Mouse (Mus musculus) testis, adult 2 months (tissue): ENCODE results near the gene Bahcc1. TPM values are rescaled to one million over a fixed set of nuclear protein-coding genes. Genes with fewer than 3 reads are reported as not detected.

Source experiments
- H3K27ac ChIP-seq: fragments of 200-500 bp; 2 replicates; pipeline ENCODE4 v1.5.1; 2012; ENCODE audit warnings: low read depth, low read length; ENCODE audit not compliant: control insufficient read depth, insufficient read depth
- H3K27me3 ChIP-seq: fragments of 200-500 bp; 2 replicates; pipeline ENCODE4 v1.6.1; 2012; ENCODE audit warnings: mild to moderate bottlenecking, low read length, moderate library complexity; ENCODE audit not compliant: control insufficient read depth, insufficient read depth
- H3K36me3 ChIP-seq: fragments of 200-500 bp; 2 replicates; pipeline ENCODE4 v1.6.1; 2012; ENCODE audit warnings: mild to moderate bottlenecking, low read length; ENCODE audit not compliant: control insufficient read depth, insufficient read depth
- H3K4me1 ChIP-seq: fragments of 200-500 bp; 2 replicates; pipeline ENCODE4 v1.6.1; 2012; ENCODE audit warnings: low read length; ENCODE audit not compliant: control insufficient read depth, insufficient read depth
- H3K4me3 ChIP-seq: fragments of 200-500 bp; 2 replicates; pipeline ENCODE4 v1.5.1; 2012; ENCODE audit warnings: low read depth, mild to moderate bottlenecking, low read length, moderate library complexity, mixed read lengths; ENCODE audit not compliant: control insufficient read depth
- CTCF ChIP-seq: fragments of 200-500 bp; IDR thresholded peaks from 2 replicates; pipeline ENCODE4 v1.5.1; 2012; ENCODE audit warnings: low read depth, mild to moderate bottlenecking, inconsistent platforms, low read length, moderate library complexity; ENCODE audit not compliant: control insufficient read depth, insufficient read depth, insufficient replicate concordance
- POLR2A ChIP-seq: fragments of 200-500 bp; IDR thresholded peaks from 2 replicates; pipeline ENCODE4 v1.6.1; 2012; ENCODE audit warnings: low read depth, mild to moderate bottlenecking, inconsistent platforms, low read length, moderate library complexity; ENCODE audit not compliant: control insufficient read depth
- polyA plus RNA-seq: library from polyadenylated mRNA; depleted of rRNA; stranded (reverse); fragments of >200 nt; gene quantifications from 2 replicates; pipeline ENCODE4 v1.2.3, GENCODE M21; 2012

Gene Bahcc1
- polyA plus RNA-seq, 1 experiment, result 2.9 TPM

DNA sequence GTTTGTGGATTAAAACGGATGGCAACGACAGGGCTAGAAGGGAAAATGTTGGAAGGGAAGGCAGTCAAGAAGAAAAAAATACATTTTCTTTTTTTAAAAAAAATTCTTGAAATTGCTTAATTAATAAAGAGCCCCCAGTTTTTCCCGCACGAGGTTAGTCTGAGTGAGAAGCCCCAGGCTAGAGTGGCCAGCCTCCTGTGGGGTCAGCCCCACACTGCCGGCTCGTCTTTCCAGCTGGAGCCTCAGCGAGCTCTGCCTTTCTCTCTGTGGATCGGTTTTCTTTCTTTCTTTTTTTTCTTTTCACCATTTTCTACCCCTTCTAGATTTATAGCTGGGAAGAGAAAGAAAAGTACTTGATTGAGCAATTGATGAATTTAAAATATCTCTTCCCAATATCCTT is 5.6 kb downstream of the Bahcc1 start:
- H3K36me3 ChIP-seq, result no peaks in the 10 kb centered on the region
- TF ChIP-seq CTCF (no peak), POLR2A (no peak)
- H3K4me1 ChIP-seq, result peaks cover 43% of the 10 kb centered on the region
- no peak overlapping the region for H3K27ac ChIP-seq
- no peak overlapping the region for H3K4me3 ChIP-seq
- no peaks in the 10 kb centered on the region; the same call in 1 of the 2 replicates for H3K27me3 ChIP-seq

- no peak for TF ChIP-seq POLR2A
- TF ChIP-seq CTCF, result no peak
- Histone ChIP-seq H3K27me3 (no peaks in the 10 kb centered on the region; the same call in 1 of the 2 replicates), H3K36me3 (no peaks in the 10 kb centered on the region), H3K4me3 (no peak overlapping the region), H3K4me1 (peaks cover 38% of the 10 kb centered on the region), H3K27ac (no peak overlapping the region)
Observed at GRCm38 (mm10) chr11:120238751-120239359, 6.1 kb downstream of the Bahcc1 start.

- Histone ChIP-seq H3K36me3 (no peaks in the 10 kb centered on the region), H3K4me3 (no peak overlapping the region), H3K4me1 (peaks cover 37% of the 10 kb centered on the region), H3K27me3 (no peaks in the 10 kb centered on the region; the same call in 1 of the 2 replicates), H3K27ac (no peak overlapping the region)
- TF ChIP-seq CTCF, result no peak
Observed at GRCm38 (mm10) chr11:120239581-120239991, 6.8 kb downstream of the Bahcc1 start.

GRCm38 (mm10) chr11:120240206-120240605 is 7.5 kb downstream of the Bahcc1 start:
- Histone ChIP-seq H3K4me1 (peaks cover 35% of the 10 kb centered on the region), H3K36me3 (no peaks in the 10 kb centered on the region), H3K27ac (no peak overlapping the region), H3K27me3 (no peaks in the 10 kb centered on the region; the same call in 1 of the 2 replicates), H3K4me3 (no peak overlapping the region)
- TF ChIP-seq POLR2A (no peak), CTCF (no peak)

DNA sequence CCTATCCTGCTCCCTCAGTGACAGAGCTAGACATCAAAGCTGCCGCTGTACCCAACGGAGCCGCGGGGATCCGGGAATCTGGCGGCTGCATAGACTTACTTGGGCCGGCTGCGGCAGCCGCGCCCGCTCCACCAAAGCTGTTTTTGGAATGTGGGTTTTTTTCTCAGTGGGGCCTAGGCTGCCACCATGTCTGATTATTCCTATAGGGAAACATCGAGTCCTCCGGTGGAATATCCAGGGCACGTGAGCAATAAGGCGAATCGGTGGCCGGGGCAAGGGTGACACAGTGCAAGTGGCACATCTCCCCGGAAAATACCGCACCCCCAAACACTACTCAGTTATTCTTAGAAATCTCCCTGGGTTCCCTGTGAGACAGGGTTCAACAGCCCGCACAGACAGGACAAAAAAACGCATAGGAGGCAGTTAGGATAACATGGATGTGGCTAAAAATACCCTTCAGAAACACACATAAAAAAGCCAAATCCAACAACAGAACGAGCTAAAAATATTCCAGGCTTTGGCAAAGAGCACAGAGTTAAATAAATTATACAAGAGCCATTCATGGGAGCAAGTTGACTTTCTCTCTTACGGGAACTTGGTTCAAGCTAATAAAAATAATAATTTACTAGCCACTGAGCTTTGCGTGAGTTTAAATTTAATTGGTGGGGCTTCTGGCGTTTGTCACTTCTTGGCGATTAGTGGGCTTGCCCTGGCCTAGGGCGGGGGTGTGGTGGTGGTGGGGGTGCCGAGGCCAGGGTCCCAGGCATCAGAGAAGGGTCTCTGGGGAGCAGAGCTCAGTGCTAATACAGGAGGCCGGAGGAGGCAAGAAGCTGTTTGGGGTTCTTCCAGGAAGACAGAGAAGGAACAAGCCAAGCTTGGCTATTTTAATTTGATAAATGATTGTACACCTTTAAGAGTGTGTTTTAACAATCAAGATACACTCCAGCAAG is 8.5 kb downstream of the Bahcc1 start:
- H3K27ac ChIP-seq, result no peak overlapping the region
- H3K27me3 ChIP-seq, result no peaks in the 10 kb centered on the region; the same call in 1 of the 2 replicates
- peaks cover 31% of the 10 kb centered on the region for H3K4me1 ChIP-seq
- TF ChIP-seq POLR2A (no peak), CTCF (no peak)
- no peak overlapping the region for H3K4me3 ChIP-seq
- no peaks in the 10 kb centered on the region for H3K36me3 ChIP-seq

DNA sequence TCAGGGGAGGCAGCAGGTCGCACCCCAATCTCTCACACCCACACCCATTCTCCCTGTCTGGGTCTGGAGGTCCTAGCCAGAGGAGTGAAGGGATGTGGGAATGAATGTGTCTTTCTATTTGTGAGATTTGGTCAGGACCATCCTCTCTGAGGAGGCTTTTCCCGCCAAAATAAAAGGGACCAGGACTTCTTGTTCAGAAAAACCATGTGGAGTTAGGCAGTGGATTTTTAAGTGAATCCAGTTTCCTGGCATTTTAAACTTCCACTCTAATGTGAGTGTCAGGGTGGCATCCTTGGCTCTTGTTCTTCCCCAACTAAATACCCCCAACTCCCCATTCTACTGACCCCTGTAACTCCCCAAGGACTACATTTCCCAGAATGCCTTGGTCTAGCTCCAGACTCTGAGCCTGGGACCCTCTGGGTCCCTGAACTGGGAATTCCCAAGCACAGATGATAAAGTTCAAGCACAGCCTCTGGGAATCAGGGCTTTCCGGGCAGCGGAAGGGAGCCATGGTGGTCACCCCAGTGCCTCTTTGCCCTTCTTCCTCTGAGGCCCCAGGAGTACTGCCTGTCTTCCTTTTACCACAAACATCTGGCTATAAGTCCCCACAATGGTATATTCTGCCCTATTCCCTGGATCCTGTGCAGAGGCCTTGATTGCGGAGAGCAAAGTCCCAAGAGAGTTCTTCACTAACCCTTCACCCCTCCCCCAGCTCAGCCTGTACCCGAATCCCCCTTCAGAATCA is 9.4 kb downstream of the Bahcc1 start:
- Histone ChIP-seq H3K4me3 (no peak overlapping the region), H3K4me1 (peaks cover 26% of the 10 kb centered on the region), H3K27ac (no peak overlapping the region), H3K27me3 (no peaks in the 10 kb centered on the region; the same call in 1 of the 2 replicates), H3K36me3 (no peaks in the 10 kb centered on the region)
- TF ChIP-seq CTCF, result no peak
